Mouse (Mus musculus): ENCODE results near the gene AL732309.1.

- TF ChIP-seq CTCF (IDR thresholded peaks at IDR 0.05): no peak
- no peak for TF ChIP-seq EP300 (IDR thresholded peaks at IDR 0.05; ENCODE audit: insufficient read depth, low read depth, low read length)
- no peak for TF ChIP-seq POLR2A (IDR thresholded peaks at IDR 0.05; ENCODE audit: insufficient read depth, low read depth, low read length)
These were observed 2.5 kb downstream of the AL732309.1 start for GRCm38 (mm10) chr2:25244144-25244543.

Measured in heart, adult 2 months (tissue).